Mouse (Mus musculus): Measurements from ENCODE around the gene Myo1d. TPM values are rescaled to one million over a fixed set of nuclear protein-coding genes. Genes with fewer than 3 reads are reported as not detected.

Gene Myo1d
- polyA plus RNA-seq, 1 experiment from 2014 or later: 80.9 TPM

DNA sequence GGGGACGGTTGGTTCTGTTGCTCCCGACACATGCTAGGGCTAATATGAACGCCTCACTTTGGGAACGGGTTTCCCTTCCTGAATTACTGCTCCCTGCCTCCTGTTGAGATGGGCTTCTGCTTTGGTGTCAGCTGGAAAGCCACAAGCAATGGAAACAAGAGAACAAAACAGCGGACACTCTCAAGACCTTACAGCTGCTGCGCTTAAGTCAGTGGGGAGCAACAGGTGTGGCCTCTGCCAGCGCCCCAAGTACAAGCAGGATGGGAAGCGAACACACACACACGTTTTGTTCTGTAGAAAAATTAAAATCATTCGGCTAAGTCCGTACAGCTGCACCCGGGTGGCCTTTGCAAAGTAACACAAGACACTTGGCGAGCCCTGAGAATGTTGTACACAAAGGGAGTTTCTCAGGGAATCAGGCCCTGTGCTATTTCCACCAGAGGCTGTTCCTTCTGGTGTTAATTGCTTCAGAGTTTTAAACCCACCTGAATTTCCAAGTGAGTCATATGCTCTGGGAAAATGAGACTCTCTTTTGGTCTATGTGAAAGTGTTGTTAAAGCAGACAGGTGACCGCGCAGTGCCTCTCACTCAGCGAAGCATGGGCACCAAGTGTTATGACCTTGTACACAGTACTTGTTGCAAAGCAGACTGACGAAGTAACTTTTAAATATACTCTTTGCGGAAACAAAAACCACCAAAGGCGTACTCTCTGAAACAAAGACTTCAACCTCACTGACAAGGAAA, 267.3 kb downstream of the Myo1d start:
- no peak overlapping the region for H3K4me2 ChIP-seq (ENCODE audit: low read depth, low read length)
- no peaks in the 10 kb centered on the region for H3K4me1 ChIP-seq (ENCODE audit: control insufficient read depth, insufficient read depth, low read length)
- no peak overlapping the region for H3K27ac ChIP-seq (ENCODE audit: low read length)
- 73% methylated on average over 19 of the region's 19 CpGs for WGBS
- no peak overlapping the region for H3K4me3 ChIP-seq (ENCODE audit: low read length)
- H3K9ac ChIP-seq (ENCODE audit: low read depth, low read length): no peak overlapping the region
- no peaks in the 10 kb centered on the region for H3K27me3 ChIP-seq (replicated peaks; ENCODE audit: control insufficient read depth, insufficient read depth, low read length)
- ATAC-seq: no peak
- H3K9me3 ChIP-seq (ENCODE audit: control insufficient read depth, low read length): no peaks in the 10 kb centered on the region
- no peaks in the 10 kb centered on the region for H3K36me3 ChIP-seq (ENCODE audit: control insufficient read depth, insufficient read depth, low read length)

DNA sequence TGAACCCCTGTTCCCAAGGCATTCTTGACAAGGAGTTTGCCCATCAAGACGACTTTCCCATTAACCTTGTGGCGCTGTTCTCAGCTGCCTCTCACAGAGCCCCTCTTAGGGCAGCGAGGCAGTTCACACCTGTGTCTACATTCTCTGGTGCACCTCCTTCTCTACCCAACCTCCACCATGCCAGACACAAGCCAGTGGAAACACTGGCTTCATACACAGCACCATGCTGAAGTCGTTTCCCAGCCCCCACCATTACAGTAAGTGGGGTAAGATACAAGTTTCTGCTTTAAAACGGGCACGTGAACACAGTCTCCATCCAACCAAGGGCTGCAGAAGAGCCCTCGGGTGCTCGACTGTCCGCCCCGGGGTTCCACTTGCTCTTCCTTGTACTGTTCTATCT, 269.7 kb downstream of the Myo1d start:
- no peak overlapping the region for H3K27ac ChIP-seq (ENCODE audit: low read length)
- no peaks in the 10 kb centered on the region for H3K36me3 ChIP-seq (ENCODE audit: control insufficient read depth, insufficient read depth, low read length)
- no peaks in the 10 kb centered on the region for H3K27me3 ChIP-seq (replicated peaks; ENCODE audit: control insufficient read depth, insufficient read depth, low read length)
- no peaks in the 10 kb centered on the region for H3K4me1 ChIP-seq (ENCODE audit: control insufficient read depth, insufficient read depth, low read length)
- ATAC-seq: no peak
- no peak overlapping the region for H3K4me2 ChIP-seq (ENCODE audit: low read depth, low read length)
- no peak overlapping the region for H3K9ac ChIP-seq (ENCODE audit: low read depth, low read length)
- H3K4me3 ChIP-seq (ENCODE audit: low read length): no peak overlapping the region
- no peaks in the 10 kb centered on the region for H3K9me3 ChIP-seq (ENCODE audit: control insufficient read depth, low read length)
- 83% methylated on average over 10 of the region's 10 CpGs for WGBS

DNA sequence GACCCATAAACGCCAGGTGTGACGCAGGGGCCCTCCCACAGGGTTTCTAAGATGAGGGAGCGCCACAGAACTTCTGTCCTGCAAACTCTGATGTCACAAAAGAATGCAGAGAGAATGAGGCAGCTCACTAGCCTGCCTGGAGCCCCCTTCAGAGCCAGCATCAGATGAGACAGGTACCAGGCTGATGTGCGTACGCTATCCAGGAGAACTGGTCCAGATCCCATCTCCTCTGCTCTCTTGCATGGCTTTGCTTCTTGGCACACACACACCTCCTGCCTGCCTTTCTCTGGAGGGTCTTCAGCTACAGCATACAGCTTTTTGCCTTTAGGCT, 270.7 kb downstream of the Myo1d start:
- ATAC-seq: no peak
- WGBS: 79% methylated on average over 5 of the region's 5 CpGs
- H3K4me1 ChIP-seq (ENCODE audit: control insufficient read depth, insufficient read depth, low read length): no peaks in the 10 kb centered on the region
- H3K9ac ChIP-seq (ENCODE audit: low read depth, low read length): no peak overlapping the region
- no peaks in the 10 kb centered on the region for H3K9me3 ChIP-seq (ENCODE audit: control insufficient read depth, low read length)
- no peaks in the 10 kb centered on the region for H3K27me3 ChIP-seq (replicated peaks; ENCODE audit: control insufficient read depth, insufficient read depth, low read length)
- no peak overlapping the region for H3K4me3 ChIP-seq (ENCODE audit: low read length)
- H3K27ac ChIP-seq (ENCODE audit: low read length): no peak overlapping the region
- H3K4me2 ChIP-seq (ENCODE audit: low read depth, low read length): no peak overlapping the region
- H3K36me3 ChIP-seq (ENCODE audit: control insufficient read depth, insufficient read depth, low read length): no peaks in the 10 kb centered on the region

DNA sequence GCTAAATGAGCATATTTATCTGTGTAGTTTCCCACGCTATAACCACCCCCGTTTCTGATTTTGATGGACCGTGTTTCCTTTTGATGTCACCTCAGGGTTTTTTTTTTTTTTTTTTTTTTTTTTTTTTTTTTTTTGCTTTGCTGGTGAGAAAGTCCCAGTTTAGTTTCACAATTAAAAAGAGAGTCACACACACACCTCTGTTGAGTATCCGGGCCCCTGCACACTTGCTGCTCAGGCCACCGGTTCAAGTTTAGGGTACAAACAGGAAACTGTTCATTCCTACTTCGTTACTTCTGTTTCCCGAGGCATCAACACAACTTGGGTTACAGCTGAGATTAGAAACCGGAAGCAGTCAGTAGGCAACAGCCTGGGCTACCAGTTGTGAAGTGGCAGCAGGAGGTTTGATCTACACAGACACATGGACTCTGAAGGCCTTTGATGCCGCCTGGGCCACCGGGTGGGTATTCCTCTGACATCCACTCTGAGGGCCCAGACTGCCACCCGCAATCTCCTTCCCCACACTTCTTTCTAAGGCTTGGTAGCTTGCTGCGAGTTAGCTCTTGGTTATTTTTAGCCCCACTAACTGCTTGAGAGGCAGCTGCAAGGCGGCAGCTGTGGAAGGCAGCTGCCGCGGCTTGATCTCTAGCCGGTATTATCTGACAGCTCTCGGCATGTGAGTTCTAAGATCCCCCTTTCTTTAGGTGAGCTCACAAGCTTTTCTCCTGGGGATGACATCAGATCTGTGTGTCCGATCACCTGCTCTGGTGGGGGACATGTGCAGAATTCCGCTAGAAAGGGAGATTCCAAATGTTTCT, 271.3 kb downstream of the Myo1d start:
- no peaks in the 10 kb centered on the region for H3K27me3 ChIP-seq (replicated peaks; ENCODE audit: control insufficient read depth, insufficient read depth, low read length)
- no peak overlapping the region for H3K4me2 ChIP-seq (ENCODE audit: low read depth, low read length)
- H3K4me1 ChIP-seq (ENCODE audit: control insufficient read depth, insufficient read depth, low read length): no peaks in the 10 kb centered on the region
- WGBS: 51% methylated on average over 19 of the region's 19 CpGs
- no peak overlapping the region for H3K27ac ChIP-seq (ENCODE audit: low read length)
- ATAC-seq: no peak
- no peak overlapping the region for H3K4me3 ChIP-seq (ENCODE audit: low read length)
- H3K36me3 ChIP-seq (ENCODE audit: control insufficient read depth, insufficient read depth, low read length): no peaks in the 10 kb centered on the region
- no peaks in the 10 kb centered on the region for H3K9me3 ChIP-seq (ENCODE audit: control insufficient read depth, low read length)
- no peak overlapping the region for H3K9ac ChIP-seq (ENCODE audit: low read depth, low read length)

DNA sequence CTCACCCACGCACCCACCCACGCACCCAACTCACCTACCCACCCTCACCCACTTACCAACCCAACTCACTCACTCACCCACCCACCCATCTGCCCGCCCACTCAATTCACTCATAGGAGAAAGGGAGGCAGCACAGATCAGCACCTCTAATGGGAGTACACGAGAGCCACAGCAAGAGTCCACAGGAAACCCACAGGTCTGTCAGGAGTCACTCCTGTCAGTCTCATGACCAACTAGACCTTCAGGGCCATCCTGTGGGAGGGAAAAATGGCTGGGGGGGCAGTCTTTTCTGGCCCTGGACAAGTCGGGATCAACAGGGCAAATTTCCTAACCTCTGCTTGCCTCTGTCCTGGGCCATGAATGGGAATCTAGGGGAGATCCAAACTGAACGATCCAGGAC, 272.0 kb downstream of the Myo1d start:
- H3K4me1 ChIP-seq (ENCODE audit: control insufficient read depth, insufficient read depth, low read length): no peaks in the 10 kb centered on the region
- H3K9me3 ChIP-seq (ENCODE audit: control insufficient read depth, low read length): no peaks in the 10 kb centered on the region
- H3K27ac ChIP-seq (ENCODE audit: low read length): no peak overlapping the region
- H3K27me3 ChIP-seq (replicated peaks; ENCODE audit: control insufficient read depth, insufficient read depth, low read length): no peaks in the 10 kb centered on the region
- H3K9ac ChIP-seq (ENCODE audit: low read depth, low read length): no peak overlapping the region
- no peak overlapping the region for H3K4me3 ChIP-seq (ENCODE audit: low read length)
- no peak overlapping the region for H3K4me2 ChIP-seq (ENCODE audit: low read depth, low read length)
- no peaks in the 10 kb centered on the region for H3K36me3 ChIP-seq (ENCODE audit: control insufficient read depth, insufficient read depth, low read length)
- WGBS: 85% methylated on average over 6 of the region's 6 CpGs
- ATAC-seq: no peak

DNA sequence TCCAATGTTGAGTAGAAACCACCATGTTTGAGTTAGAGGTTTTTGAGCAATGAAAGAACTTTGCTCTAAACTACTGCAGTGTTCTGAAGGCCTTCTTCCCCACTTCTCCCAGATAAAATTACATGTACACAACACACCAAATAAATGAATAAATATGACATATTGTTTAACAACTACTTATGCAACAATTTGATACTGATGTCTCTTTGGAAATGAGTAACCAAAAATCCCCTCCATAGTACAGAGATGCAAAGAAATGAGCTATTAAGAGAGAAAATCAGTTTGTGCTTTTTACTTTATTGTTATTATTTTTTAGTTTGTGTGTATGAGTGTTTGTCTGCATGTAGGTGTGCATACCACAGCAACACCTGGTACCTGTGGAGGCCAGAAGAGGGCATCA, 273.3 kb downstream of the Myo1d start:
- Histone ChIP-seq H3K9me3 (ENCODE audit: control insufficient read depth, low read length) (no peaks in the 10 kb centered on the region), H3K4me2 (ENCODE audit: low read depth, low read length) (no peak overlapping the region), H3K27me3 (replicated peaks; ENCODE audit: control insufficient read depth, insufficient read depth, low read length) (no peaks in the 10 kb centered on the region), H3K4me1 (ENCODE audit: control insufficient read depth, insufficient read depth, low read length) (no peaks in the 10 kb centered on the region), H3K4me3 (ENCODE audit: low read length) (no peak overlapping the region), H3K9ac (ENCODE audit: low read depth, low read length) (no peak overlapping the region), H3K27ac (ENCODE audit: low read length) (no peak overlapping the region), H3K36me3 (ENCODE audit: control insufficient read depth, insufficient read depth, low read length) (no peaks in the 10 kb centered on the region)
- ATAC-seq: no peak

DNA sequence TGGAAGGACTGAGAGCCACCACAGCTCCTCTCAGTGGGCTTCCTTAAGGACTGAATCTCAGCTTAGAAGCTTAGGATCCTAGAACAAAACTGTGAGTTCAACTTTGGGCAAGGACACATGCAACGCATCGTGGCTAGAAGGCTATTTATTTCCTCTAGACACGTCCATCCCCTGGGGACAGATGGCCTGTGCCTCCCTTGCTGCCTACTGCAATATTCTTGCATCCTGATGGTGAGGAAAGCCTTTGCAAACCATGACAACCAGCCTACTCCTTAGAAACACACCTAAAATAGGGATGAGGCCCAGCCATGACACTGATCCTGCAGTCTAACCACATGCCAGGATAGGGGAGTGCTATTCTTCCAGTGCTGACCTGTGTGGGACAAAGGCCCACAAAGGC, 274.2 kb downstream of the Myo1d start:
- ATAC-seq: no peak
- H3K9me3 ChIP-seq (ENCODE audit: control insufficient read depth, low read length): no peaks in the 10 kb centered on the region
- H3K4me3 ChIP-seq (ENCODE audit: low read length): no peak overlapping the region
- no peak overlapping the region for H3K9ac ChIP-seq (ENCODE audit: low read depth, low read length)
- no peaks in the 10 kb centered on the region for H3K36me3 ChIP-seq (ENCODE audit: control insufficient read depth, insufficient read depth, low read length)
- H3K27me3 ChIP-seq (replicated peaks; ENCODE audit: control insufficient read depth, insufficient read depth, low read length): no peaks in the 10 kb centered on the region
- no peak overlapping the region for H3K4me2 ChIP-seq (ENCODE audit: low read depth, low read length)
- WGBS: 81% methylated on average over 3 of the region's 3 CpGs
- no peak overlapping the region for H3K27ac ChIP-seq (ENCODE audit: low read length)
- H3K4me1 ChIP-seq (ENCODE audit: control insufficient read depth, insufficient read depth, low read length): no peaks in the 10 kb centered on the region

DNA sequence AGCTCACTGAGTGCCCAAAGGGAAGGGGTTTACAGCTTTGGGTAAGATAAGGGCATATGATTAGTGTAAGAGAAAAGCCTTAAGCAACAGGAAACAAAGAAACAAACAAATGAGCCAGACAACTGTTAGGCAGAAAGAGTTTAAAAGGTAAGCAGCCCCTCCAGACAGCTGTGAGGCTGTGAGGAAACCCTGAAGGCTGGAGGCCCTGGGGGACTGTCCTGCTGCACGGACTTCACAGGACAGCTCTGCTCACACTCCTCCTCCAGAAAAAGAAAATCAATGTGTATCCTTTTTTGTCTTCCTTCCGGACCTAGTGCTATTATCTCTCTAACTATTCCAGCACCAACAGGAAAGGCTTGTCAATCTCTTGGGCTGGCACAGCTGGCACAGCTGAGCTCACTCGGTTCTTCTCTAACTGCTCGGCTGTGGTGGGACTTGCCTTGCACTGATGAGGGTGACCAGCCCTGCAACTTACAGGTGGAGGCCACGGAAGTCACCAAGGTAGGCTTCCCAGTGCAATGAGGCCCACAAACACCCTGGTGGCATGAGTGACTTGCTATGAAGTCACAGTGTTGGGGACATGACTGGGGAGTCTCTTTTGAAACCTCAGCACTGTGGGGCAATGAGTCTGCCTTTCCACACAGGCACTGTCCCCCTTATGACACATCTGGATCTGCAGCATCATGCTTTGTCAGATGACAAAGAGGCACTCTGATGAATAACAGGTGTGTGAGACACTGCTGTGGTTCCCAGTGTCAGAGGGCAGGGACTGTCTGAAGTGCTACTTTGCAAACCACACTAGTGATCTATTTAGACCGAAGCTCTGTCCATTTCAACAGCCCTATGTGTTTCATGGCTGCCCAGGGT, 275.1 kb downstream of the Myo1d start:
- no peak overlapping the region for H3K4me2 ChIP-seq (ENCODE audit: low read depth, low read length)
- H3K4me1 ChIP-seq (ENCODE audit: control insufficient read depth, insufficient read depth, low read length): no peaks in the 10 kb centered on the region
- no peak overlapping the region for H3K9ac ChIP-seq (ENCODE audit: low read depth, low read length)
- H3K36me3 ChIP-seq (ENCODE audit: control insufficient read depth, insufficient read depth, low read length): no peaks in the 10 kb centered on the region
- H3K4me3 ChIP-seq (ENCODE audit: low read length): no peak overlapping the region
- no peaks in the 10 kb centered on the region for H3K27me3 ChIP-seq (replicated peaks; ENCODE audit: control insufficient read depth, insufficient read depth, low read length)
- H3K27ac ChIP-seq (ENCODE audit: low read length): no peak overlapping the region
- no peaks in the 10 kb centered on the region for H3K9me3 ChIP-seq (ENCODE audit: control insufficient read depth, low read length)
- WGBS: 55% methylated on average over 6 of the region's 6 CpGs
- ATAC-seq: no peak

DNA sequence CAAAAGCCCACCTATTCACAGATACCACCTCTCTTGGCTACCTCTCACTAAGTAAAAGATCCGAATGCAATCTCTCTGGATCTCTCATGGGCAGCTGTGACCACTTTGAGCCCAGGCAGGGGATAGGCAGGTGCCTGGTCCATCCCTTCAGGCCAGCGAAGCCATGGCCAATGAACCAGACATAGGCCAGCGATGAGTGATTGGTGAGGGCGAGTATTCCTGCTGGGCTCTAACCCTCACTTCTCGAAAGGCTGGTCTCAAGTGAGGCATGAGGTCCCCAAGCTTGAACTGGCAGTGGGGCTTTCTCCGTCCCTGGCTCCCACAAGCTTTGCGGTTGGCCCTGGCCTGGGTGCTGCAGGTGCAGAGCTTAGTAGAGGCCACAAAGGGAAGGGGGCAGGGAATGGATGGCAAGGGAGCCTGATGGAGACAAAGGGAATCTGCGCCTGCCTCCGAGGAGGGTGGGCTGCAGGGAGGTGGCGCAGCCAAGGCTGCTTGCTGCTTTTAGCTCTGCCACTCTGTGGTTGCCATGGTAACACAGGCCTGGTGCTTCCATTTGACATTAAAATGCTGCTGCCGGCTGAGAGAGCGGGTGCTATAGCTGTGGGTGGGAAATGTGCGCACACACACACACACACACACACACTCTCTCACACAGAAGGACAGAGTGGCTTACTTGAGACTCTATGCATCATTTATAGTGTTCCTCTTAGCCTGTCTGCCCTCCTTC, 275.9 kb downstream of the Myo1d start:
- H3K27ac ChIP-seq (ENCODE audit: low read length): no peak overlapping the region
- H3K4me1 ChIP-seq (ENCODE audit: control insufficient read depth, insufficient read depth, low read length): no peaks in the 10 kb centered on the region
- no peaks in the 10 kb centered on the region for H3K9me3 ChIP-seq (ENCODE audit: control insufficient read depth, low read length)
- no peaks in the 10 kb centered on the region for H3K36me3 ChIP-seq (ENCODE audit: control insufficient read depth, insufficient read depth, low read length)
- ATAC-seq: 0 out of 2 replicates have a peak, but pooled peaks have one; percentile 16
- H3K27me3 ChIP-seq (replicated peaks; ENCODE audit: control insufficient read depth, insufficient read depth, low read length): no peaks in the 10 kb centered on the region
- no peak overlapping the region for H3K9ac ChIP-seq (ENCODE audit: low read depth, low read length)
- 49% methylated on average over 13 of the region's 13 CpGs for WGBS
- H3K4me3 ChIP-seq (ENCODE audit: low read length): no peak overlapping the region
- H3K4me2 ChIP-seq (ENCODE audit: low read depth, low read length): no peak overlapping the region

All from intestine, embryonic 16.5 days (tissue).